Mouse (Mus musculus) CD8-positive naive resting alpha-beta T cell, adult 2 months (primary cell): ENCODE data around the gene Mettl21a.
"Not testable (repeated sequence)": the region's sequence is repeated elsewhere in the genome, so short reads cannot be mapped to it uniquely, and the experiment has no call there.

ENCODE experiments used
- DNase-seq, 2 experiments: peaks; one replicate each; pipeline ENCODE4 v3.0.0; 2022; ENCODE audit warnings: low read depth in 2 of 2, low spot score in 2 of 2

Mettl21a gene

DNA sequence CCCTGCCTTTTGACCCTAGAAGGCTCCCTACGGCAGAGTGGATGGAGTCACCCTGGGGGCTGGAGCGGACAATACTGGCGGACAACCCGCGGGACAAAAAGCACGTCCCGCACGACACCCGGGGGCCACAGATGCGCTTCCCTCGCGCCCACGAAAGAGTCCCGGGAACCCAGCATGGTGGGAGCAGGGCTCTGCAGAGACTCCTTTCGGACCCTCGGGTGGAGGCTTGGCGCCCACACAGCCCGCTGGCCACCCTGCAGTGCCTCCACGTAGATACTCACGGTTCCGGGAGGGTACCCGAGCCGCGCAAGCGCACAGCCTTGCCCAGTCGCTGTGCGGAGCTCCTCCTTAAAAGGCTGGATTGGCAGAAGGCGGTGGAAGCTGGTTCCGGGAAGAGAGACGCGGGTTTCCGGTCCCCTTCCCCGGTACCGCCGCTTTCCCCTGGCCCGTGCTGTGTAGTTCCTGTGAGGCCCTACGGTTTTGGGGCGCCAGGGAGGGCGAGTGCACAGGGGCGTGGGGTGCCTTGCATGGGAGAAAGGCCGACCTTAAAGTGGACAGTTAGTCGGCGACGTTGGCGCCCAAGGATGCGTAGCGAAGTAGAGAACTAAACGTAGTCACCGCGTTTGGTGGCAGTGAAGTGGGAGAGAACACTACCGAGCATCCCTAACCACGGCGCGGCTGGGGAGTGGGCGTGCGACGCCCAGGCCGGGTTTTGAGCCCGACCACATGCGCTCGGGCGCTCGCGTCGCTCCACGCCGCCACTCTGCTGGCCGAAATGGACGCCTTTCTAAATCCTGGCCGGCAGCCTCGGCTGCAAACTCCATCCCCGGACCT, at the start of gene Mettl21a:
Gene Mettl21a, minus strand, starts transcription at position 362 of the 834 bp plus-strand sequence.
- peak; percentile 65 to 66 for DNase-seq

DNA sequence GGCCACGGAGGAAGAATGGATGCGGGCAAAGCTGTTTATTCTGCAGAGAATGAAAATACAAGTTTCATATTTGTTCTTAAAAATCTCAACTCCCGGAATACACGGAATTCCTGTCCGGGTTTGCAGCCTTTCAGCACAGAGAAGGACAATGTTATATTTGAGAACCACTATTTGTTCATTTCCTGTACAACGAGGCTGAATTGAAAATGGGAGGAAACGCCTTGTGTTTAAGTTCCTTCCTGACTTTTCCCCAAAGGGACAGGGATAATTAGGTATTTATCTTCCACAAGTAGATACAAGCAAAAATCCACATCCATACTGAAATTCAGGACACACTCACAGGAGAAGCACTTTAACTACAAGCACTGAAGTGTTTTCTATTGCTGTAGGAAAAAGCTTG, 41.8 kb upstream of the Mettl21a start:
- no peak for DNase-seq

DNA sequence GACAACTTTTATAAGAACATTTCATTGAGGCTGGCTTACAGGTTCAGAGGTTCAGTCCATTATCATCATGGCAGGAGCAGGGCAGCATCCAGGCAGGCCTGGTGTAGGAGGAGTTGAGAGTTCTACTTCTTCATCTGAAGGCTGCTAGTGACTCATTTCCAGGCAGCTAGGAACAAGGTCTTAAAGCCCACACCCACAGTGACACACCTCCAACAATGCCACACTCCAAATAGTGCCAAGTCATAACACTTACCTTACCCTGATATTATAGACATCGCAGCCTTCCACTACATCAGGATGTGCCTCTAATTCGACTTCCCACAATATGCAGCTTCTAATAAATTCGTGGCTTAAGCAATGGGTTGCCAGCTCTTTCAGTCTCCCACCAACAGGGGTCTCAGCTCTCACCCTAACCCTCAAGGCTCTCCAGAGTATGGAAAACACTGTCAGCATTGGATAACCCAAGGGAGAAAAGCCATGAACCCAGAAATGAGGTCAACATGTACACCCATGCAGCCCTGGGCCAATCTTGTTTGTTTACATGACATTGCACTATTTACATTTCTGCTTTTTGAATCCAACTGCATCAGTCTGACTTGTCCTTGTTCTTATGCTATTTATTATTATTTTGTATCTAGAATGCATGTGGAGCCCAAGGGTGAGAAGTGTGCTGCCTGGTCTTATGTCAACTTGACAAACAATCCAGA, 39.5 kb upstream of the Mettl21a start:
- DNase-seq, result no peak

DNA sequence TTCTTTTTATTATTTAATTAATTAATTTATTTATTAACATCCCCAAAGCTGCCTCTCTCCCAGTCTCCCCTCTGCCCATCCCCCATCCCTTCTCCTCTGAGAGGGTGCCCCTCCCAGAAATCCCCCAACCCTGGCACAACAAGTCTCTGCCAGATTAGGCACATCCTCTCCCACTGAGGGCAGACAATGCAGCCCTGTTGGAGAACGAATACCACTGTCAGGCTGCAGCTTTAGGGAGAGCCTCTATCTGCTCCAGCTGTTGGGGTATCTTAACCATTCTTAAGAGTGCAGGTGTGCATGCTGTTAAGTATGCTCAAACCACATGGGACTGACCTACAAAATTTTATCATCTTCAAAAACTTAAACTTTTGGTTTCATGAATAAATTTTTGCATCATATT, 38.4 kb upstream of the Mettl21a start:
- DNase-seq, result no peak

DNA sequence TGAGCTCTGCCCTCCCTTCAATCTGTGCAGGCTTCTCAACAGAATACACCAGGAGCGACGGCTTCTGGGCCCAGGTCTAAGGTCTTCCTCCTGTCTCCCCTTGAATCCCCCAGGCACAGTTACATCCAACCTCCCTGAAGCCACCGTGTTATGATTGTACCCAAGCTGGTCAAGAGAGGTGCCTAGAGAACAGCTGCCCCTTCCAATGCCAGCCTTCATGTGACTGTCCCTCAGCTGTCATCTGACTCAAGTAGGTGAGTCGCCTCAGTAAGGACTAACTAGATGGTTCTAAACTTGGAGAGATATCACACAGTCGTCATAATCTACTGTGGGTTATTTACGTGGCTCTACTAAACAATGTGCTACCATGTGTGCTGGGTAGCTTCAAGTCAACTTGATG, 36.7 kb upstream of the Mettl21a start:
- DNase-seq, result no peak

DNA sequence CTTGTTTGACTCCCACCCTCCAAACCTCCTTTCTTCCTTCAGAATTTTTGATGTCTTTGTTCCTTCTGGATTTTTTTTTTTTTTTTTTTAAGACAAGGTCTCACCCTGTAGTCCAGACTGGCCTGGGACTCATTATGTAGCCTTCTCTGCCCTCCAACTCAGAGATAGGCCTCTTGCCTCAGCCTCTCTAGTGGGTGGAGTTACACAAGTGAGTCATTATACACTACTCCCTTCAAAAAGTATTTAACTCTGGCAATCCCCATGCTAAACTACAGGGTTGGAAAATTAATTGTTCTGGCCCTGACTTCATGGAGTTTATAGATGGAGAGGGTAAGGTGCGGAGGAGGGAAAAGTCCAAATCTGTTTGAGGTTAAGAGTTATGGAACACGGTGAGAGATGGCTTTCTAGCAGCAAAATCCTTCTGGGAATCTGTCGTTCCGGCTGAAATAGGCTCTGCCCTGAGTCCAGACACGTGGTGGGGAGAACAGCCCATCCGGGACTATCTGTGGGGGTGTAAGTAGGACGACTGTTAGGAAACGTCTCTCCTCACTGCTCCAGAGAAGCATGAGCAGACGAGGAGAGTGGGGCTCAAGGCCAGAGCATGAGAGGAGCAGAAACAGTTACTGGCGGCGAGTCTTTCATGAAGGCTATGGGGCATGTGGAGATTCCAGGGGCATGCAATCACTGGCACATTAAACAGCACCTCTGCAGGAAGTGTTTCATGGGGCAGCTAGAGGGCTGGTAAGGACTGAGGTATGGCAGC, 32.5 kb upstream of the Mettl21a start:
- no peak for DNase-seq

DNA sequence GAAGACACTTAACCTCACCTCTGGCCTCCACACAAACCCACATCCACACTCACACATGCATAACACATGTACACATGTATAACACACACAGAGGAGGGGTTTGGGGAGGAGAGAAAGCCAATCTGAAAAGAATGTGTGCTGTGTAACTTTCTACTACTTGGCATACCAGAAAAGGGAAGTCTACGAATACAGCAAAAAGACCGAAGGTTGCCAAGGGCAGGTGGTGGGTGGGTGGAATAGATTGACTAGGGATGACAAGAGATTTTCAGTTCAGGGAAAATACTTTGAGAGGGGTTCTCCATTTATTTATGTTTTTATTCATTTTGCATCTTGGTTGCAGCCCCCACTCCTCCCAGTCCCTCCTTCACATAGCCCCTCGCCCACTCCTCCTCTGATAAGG, 27.5 kb upstream of the Mettl21a start:
- no peak for DNase-seq

DNA sequence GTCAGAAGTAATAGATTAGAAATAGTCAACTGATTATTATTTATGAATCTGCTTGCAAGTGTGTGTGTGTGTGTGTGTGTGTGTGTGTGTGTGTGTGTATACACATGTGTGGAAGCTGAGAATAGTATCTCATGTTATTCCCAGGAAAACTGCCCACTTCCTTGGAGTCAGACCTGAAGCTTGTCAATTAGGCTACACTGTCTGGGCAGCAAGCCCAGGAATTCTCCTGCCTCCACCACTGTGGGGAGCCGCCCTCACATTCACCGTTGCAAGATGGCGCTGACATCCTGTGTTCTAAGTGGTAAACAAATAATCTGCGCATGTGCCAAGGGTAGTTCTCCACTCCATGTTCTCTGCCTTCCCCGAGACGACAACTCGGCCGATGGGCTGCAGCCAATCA, 25.5 kb upstream of the Mettl21a start:
- DNase-seq, result not testable (repeated sequence)

DNA sequence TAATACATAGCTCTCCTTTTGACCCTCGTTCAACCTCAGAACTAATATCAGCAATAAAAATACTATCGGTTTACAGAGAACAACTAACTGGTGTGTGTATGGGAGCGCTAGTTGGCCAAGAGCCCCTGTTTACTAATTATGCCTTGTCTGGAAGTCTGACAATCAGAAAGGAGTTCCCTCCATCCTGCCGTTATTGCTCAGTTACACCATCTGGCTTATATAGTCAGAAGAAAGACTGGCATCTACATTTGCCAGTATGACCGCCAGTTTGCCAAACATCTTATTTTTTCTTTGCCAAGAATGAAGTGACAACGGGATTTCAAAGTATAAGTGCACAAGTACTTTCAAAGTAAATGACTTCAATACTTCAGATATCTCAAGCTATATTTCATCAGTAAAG, 24.0 kb upstream of the Mettl21a start:
- no peak for DNase-seq

DNA sequence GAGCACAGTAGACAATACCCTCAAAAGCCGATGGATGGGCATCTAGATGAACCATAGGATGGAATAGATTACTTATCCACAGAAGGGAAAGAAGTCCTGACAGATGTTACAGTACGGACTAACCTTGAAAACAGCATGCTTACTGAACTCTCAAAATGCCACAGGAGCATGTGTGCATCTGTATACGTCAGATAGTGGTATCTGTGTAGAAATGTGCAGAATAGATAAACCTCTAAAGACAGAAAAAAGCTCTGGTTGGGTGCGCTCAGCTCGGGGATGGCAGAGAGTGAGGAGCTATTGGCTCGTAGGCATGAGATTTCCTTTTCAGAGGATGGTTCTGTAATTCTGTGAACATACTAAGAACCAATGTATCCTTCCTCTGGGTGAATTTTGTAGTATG, 22.2 kb upstream of the Mettl21a start:
- no peak for DNase-seq

DNA sequence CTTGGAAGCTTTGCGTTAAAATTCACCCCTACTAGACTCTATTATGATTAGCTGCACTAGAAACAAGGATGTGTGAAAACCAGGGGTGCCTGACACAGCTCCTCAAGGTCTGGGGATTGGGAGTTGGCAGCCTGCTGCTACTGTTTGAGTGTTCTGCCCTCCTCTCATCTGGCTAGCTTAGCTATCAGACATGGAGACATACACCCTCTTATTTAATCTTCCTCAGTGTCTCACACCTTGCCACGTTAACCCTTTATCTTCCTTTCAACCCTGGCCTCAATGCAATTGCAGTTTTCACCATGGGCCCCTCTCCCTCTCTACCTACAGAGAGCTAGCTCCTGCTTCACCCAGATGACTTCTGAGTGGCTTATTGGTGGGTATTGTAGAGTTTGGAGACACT, 18.6 kb upstream of the Mettl21a start:
- DNase-seq, result no peak

DNA sequence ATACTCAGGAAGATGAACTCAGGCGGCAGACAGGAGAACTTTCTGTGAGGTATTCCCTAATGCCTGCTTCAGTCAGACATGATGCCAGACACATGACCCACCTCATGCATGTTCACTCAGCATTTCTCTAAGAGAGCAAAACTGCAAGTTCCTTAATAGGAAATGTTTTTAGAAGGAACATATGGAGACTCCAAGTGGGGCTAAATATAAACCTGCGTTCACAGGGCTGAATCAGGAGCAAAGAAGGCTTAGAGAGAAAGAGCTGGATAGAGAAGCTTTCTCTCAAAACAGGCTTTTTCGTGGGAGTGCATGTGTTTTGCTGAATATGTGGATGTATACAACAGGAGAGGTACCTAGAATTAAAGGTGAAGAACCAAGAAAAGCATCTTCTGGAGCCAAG, 16.2 kb upstream of the Mettl21a start:
- no peak for DNase-seq

DNA sequence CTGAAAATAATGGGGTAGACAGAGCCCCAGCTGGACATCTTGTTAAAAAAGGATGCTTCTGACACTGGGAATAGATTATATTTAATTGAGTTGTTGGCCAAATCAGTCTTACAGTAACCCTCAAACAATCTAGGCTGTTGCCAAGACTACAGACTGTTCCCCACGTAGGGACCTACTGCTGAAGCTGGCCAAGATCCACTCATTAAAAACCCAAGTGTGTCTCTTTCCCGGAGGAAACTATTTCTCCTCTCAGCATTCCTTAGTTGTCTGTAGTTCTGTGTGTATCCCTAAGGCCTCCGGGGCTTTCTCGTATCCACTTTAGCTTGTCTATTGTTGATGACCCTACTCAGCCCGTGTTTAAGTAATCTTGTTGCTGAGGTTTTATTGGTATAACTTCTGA, 14.5 kb upstream of the Mettl21a start:
- DNase-seq, result no peak

DNA sequence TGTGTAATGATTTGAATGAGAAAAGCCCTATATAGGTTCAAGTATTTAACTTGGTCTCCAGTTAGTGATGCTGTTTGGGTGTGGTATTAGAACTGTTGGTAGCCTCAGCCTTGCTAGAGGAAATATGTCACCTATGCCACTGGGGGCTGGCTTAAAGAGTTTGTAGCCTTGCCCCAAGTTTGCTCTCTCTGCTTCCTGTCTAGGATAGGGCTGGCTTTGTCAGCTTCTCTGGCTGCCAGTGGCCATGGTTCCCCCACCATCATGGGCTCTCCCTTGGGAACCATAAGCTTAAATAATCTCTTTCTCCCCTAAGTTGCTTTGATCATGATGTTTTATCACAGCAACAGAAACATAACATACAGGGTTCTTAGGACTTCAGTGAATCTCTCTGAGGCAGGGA, 8.2 kb upstream of the Mettl21a start:
- DNase-seq, result no peak

DNA sequence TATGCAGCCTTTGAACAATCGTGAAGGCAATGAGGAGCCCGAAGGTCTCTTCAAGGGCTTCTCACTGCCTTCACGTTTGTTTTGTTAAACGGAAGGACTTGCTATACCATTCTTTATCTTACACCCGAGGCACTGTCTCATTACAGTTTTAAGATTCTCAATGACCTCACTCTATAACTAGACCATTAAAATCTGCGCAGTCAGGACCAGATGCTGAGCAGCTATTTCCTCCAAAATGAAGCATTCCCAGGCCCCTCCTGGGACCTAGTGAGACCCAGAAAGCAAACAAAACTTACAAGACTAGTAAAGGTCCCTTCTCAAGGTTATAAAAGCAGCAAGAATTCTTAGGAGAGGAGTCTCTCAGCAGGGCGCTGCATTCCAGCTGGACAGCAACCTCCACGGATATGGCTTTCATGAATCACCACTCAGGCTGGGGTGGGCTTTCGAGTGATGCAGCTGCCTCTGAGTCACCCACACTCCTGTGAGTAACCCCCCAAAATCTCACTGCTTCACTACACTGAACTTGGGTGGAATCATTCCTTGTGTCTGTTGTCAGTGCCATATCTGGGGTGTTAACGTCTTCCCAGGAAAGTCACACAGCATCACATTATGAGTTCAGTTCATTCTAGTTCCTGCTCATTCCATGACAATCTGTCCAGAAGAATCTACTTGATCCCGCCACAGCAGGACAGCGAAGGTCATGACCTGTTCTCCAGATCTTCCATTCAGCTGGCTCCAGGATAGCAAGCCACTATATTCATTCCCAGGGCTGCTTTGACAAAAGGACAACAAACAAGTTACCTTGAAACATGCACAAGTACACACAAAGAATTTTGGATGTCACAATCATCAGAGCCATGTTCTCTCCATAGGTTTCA, 6.8 kb upstream of the Mettl21a start:
- DNase-seq, result no peak

DNA sequence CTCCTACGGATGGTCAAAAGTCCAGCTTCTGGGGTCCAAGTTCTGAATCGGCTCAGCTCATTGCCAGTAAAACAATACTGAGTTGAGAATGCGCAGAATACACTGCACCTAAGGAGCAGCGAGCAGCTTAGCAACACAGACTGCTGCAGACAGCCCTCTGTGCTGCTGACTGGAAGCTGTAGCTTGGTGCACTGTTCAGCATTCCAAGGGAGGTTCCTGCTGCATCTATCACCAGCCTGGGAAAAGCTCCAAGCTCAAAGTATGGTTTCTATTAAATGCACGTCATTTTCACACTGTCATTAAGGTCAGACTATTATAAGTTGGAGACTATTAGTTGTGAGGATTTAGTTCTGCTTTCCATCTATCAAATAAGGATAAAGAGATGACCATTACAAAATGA, 4.1 kb upstream of the Mettl21a start:
- no peak for DNase-seq

DNA sequence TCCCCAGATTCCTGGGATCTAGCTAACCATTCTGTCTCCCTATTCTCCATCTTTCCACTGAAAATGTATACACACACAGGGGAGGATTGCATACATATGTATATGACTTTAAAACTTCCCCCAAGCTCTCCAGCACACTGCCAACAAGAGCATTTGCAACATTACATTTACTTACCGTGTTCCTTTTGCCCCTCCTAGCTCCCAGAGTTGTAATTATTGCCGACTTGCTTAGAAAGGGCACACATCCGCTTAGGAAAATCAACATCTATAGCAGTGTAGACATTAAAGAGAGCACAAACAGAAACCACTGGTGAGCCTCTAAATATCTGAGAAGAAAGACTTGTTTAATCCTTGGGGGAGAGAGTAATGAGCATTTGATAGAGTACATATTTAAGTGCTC, 1.2 kb upstream of the Mettl21a start:
- DNase-seq, result no peak

DNA sequence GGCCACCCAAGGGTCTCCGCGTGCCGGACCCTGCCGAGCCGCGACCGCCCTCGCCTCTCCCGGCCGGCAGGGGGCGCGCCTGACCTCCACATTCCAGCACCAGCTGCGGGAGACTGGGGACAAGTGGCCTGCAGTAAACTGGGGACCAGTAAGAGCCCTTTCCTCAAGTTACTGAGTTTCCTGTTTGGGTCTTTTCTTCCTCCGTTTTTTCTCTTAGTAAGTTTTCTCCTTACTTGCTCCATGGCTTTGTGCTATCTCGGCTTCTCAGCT, 608 bp upstream of the Mettl21a start:
- DNase-seq, result peak; percentile 62 to 66

DNA sequence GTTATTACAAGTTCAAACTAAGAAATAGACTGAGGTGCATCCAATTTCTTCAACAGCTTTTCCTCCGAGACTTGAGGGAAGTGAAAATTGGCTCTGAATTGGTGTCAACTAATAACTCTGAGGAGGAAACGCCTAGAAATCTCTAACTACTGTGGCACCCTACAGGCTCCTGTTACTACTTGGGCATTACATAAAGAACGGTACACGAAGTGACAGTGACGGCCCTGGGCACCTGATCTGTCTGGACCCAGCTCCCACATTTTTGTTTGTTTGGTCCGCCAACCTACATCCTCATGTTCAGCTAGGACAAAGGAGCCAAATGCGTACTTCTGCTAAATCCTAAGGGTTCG, 536 bp downstream of the Mettl21a start:
- no peak for DNase-seq

DNA sequence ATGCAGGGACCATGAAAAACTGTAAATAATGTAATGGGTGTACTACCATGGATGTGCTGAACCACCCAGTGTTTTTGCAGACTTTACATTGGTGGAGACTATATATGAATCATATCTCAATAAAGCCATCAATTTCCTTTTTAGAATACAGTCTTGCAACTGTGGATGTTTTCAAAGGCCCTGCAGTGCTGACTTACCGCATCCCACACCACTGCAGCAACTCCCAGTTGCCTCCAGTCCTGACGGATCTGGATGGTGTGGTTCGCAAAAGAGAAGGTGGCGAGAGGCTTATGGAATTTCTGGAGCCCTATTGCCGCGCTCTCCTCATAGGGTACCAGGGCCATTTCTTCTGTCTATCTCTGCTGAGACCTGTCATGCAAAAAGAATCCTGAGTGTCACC, 966 bp downstream of the Mettl21a start:
- DNase-seq, result no peak

DNA sequence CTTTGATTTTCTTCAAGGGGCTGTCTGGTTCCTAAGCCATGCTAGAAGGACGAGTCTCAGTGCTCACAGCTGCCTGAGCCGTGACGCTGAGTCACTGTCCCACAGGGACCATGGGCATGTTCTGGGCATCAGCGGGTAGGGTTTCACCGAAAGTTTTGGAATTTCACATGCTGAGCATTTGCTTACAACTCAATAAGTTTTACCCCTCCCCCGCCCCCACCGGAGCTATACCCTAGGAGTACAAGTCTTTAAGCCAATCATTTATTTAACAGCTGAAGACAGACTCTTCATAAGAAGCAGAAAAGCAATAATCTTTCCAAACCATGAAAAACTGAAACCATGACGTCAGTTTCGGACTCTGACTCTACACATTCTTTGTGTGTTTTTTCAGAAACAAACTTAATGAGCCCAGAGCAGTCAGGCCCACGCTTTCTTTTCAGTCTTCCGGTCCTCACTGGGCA, 1.5 kb downstream of the Mettl21a start:
- DNase-seq, result no peak
